Mouse (Mus musculus): ENCODE results near the gene Tmem150a. TPM values are rescaled to one million over a fixed set of nuclear protein-coding genes. Genes with fewer than 3 reads are reported as not detected.

The Tmem150a gene
- total RNA-seq (2017), result 0.93 and 2.2 TPM in 2 replicates

DNA sequence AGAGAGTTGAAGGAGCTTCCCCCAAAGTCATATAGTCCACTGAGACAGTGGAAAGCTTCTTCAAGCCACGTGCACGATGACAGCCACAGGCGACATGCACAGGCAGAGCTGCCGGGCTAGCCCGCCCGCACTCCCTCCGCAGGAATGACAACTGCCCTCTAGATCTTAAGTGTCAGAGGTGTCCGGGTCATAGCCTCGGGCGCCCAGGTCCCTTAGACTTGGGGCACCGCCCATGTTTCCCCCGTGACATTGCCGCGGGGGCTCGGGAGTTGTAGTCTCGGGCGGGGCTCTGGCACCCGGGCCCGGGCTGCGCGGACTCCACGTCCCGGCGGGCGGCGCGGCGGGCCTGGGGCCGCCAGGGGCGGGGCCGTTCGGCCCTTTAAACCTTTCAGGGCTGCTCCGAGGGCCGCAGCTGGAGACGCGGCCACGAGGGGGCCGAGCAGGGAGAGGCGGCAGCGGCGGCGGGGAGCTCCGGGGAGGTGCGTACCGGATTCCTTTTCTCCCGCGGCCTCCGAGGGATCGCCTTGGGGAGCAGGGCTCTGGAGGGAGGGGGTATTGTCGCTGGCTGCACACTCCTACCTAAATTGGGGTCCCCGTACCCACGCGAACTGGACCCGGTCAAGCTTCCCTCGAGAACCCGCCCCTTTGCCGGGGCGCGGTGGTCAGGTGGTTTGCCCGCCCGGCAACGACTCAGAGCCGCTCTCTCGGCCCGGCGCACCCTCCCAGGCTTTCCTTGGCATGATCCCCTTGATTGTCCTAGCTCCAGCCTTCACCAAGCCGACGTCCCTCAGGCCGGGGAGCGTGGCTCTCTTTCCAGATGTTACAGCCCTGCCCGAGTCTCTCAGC lies at the start of gene Tmem150a:
Gene Tmem150a (plus strand): TSS at position 382 of the 846 bp plus-strand sequence.
- ATAC-seq (ENCODE audit: extremely low read depth, insufficient number of reproducible peaks, low FRiP score, poor library complexity, severe bottlenecking), result peak; percentile 50

DNA sequence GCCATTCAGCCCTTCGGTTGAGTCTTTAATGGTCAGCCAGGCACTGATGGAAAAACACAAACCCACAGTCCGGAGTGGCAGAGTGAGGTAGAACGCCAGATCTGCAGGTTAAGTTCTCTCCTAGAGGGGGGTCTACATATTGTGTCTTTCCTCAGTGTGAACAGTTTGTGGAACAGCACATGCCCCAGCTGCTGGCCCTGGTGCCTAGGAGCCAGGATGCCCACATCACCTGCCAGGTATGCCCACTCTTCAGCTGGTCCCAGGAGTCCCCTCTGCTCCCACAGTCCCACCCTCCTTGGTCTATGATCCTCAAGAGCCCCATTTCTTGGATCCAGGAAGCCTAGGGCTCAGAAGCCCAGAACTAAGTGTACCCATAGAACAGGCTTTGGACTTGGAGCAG lies 43.0 kb upstream of the Tmem150a start:
- no peak for ATAC-seq (ENCODE audit: extremely low read depth, insufficient number of reproducible peaks, low FRiP score, poor library complexity, severe bottlenecking)

DNA sequence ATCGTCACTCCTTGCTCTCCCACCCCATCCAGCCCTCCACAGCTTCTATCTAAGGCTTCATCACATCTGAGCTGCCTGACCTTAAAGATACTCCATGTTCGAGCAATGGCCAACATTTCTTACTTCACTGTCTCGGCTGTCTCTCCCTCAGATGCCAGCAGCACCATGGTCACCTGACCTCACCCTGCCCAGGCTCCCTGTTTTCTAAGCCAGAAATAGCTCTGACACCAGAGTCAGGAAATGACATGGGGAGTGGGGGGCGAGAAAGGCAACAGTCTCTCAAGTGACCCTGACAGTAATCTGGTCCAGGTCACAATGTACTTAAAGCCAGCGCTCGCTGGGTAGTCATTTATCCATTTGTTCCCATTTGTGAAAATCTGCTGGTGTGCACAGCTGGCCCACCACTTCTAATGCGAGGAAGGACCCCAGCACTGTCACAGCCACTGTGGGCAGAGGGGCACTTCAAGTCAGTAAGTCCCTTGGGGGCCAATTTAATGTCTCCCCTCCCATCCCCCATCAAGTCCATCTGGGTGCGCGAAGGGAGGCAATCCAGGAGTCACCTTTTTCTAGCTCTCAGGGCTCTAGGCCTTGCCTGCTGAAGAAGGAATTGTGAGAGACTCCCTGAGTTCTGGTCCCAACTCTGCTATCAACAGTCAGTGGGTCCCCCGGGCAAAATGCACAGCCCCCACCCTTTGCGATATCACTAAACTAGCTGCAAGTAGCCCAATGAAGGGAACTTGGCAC lies 42.0 kb upstream of the Tmem150a start:
- ATAC-seq (ENCODE audit: extremely low read depth, insufficient number of reproducible peaks, low FRiP score, poor library complexity, severe bottlenecking), result no peak

DNA sequence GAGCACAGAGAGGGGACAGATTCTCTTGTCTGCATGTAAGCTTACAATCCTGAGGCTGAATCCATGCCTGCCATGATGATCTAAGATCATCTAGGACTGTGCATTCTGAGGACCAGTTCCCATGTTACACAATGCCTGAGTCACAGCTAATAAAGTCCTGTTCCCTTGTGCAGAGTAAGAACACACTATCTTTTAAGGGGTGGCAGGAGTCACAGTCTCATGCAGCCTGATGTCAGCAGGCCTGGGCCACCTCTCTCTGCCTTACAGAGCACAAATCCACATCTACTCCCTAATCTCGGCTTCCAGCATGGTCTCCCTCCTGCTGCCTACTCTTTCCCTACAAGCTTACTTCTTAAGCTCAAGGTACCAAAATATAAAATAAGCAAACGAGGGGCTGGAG lies 39.9 kb upstream of the Tmem150a start:
- ATAC-seq (ENCODE audit: extremely low read depth, insufficient number of reproducible peaks, low FRiP score, poor library complexity, severe bottlenecking), result no peak

DNA sequence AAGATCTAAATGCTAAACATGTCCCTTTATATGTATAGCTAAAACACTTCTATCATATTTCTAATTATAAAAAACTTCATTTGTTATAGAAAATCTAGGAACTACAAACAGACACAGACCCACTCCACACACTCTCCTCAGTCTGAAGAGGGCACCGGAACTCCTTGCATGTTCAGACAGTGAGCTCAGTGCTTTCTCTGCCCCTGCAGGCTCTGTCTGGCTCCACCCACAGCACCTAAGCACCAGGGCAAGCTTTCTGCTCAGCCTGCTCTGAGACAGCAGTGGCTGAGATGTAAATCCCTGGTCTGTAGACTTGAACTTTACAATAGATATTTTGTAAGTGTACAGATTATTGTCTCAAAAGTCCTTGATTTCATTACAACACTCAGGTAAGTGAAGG lies 39.2 kb upstream of the Tmem150a start:
- ATAC-seq (ENCODE audit: extremely low read depth, insufficient number of reproducible peaks, low FRiP score, poor library complexity, severe bottlenecking), result no peak

DNA sequence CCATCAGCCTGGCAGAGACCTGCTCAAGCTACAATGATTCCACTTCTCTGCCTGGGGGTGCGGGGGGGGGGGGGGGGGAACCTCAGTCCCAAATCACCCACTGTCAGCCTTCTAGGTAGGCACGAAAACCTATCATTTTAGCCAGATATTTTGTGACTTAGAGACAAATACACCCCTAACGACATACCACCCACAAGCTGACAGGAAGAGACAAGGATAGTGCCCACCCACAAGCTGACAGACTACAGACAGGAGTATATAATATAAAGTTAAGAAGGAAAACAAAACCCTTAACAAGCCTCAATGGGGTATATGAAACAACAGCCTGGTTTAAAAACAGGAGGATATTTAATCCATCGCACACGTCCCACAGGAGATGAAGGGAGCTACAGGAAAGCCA lies 36.8 kb upstream of the Tmem150a start:
- ATAC-seq (ENCODE audit: extremely low read depth, insufficient number of reproducible peaks, low FRiP score, poor library complexity, severe bottlenecking), result no peak

DNA sequence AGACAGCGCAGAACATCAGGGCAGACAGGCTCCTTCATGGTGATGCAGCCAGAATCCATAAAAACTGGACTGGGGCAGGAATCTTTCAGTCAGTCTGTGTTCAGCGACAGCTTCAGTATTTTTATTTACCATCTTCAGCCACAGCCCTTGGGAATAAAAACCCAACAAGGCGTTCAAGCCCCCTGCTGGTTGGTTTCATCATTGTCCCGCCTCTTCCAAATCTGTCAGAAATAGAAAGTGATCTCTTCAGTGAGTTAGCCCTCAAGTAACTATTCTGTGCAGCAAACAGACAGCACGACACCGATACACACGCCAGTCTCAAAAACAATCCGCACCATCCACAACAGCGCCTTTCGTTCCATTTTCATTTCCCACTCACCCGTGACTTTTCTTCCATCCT lies 36.2 kb upstream of the Tmem150a start:
- ATAC-seq (ENCODE audit: extremely low read depth, insufficient number of reproducible peaks, low FRiP score, poor library complexity, severe bottlenecking), result no peak

DNA sequence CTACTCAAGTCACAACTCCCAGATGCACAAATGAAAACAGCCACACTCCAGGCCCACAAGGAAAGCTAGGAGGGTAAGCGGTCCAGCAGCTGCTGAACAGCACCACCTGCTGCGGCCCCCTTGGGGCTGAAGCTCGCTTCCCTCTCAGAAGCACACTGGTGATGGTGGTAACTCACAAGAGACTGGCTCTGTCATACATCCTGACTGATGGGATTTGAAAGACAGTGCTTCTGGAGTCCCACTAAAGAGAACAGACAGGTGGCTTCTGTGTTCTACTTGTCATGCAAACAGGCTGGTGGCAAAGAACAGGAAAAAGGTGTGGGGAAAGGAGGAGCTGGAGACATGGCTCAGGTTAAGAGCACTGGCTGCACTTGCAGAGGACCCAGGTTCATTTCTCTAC lies 32.3 kb upstream of the Tmem150a start:
- no peak for ATAC-seq (ENCODE audit: extremely low read depth, insufficient number of reproducible peaks, low FRiP score, poor library complexity, severe bottlenecking)

DNA sequence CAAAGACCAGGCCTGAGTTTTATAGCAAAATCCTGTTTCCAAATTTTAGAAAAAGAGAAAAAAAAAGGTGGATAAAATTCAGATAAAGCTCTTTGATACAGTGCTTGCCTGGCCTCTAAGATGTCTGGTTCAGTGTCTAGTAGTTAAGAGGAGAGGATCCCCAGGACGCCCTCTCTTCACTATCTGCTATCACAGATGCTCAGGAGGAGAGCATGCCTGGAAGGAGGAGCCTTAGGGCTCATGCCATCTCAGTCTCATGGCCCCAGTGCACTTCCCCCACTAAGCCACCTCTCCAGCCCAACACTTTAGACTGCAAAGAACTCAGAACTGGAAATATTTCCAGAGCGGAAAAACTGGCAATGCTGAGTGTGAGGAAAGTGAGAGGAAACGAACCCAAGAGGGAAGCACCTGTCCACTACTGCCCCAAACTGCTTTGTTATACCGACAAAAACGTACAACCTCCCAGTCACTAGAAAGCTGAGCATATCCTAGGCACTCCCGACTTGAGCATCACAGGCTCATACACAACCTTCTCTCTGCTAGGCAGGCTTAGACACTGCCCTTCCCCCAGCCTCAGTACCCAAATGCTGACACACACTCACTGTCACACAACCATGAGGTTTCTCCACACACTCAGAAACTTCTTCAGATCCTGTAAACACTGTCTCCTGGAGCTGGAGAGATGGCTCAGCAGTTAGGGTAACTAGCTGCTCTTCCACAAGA lies 31.3 kb upstream of the Tmem150a start:
- ATAC-seq (ENCODE audit: extremely low read depth, insufficient number of reproducible peaks, low FRiP score, poor library complexity, severe bottlenecking), result no peak

DNA sequence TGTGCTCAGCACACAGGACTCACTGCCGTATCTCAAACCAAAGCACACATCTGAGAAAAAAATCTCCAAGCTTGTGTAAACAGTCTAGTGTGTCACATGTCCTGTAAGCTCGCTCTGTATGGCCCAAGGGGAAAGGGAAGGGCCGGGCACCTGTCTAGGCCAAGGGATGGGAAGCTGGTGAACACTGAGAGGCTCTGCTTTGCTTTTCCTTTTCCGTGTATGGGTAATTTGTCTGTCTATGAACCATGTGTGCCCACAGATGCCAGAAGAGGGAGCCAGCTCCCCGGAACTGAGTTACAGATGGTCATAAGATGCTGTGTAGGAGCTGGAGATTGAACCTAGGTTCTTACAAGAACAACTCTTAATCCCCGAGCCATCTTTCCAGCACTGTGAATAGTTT lies 29.0 kb upstream of the Tmem150a start:
- peak; percentile 64; the same call in 1 of the 2 replicates for ATAC-seq (ENCODE audit: extremely low read depth, insufficient number of reproducible peaks, low FRiP score, poor library complexity, severe bottlenecking)

DNA sequence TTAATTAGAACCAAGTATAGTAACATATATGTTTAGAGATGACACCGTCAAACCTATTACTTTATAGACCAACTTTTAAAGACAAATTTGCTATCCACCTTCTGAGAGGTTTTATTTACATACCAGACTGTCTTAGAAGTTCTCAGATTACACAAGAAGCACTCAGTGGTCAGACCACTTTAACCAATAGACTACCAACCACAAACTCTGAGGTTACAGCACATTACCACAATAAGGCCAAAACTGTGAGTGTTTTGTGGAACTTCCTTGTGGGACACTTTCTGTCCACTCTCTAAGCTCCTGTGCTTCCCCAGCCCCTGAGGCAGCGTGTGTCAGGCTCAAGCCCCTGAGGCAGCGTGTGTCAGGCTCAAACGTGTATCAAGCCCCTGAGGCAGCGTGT lies 26.2 kb upstream of the Tmem150a start:
- ATAC-seq (ENCODE audit: extremely low read depth, insufficient number of reproducible peaks, low FRiP score, poor library complexity, severe bottlenecking), result no peak

DNA sequence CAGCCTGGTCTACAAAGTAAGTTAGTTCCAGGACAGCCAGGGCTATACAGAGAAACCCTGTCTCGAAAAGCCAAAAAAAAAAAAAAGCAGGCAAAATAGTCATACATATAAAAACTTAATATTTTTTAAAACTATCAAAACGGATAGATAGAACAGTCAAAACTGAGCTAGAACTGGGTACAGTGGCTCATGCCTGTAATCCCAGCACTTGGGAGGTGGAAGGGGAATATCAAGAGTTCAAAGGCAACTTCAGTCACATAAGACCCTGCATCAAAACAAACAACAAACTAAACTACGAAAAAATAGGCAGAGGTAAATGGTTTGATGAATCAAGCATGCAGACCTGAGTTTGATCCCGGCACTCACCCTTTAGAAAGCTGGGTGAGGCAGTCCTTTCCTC lies 25.1 kb upstream of the Tmem150a start:
- no peak for ATAC-seq (ENCODE audit: extremely low read depth, insufficient number of reproducible peaks, low FRiP score, poor library complexity, severe bottlenecking)

DNA sequence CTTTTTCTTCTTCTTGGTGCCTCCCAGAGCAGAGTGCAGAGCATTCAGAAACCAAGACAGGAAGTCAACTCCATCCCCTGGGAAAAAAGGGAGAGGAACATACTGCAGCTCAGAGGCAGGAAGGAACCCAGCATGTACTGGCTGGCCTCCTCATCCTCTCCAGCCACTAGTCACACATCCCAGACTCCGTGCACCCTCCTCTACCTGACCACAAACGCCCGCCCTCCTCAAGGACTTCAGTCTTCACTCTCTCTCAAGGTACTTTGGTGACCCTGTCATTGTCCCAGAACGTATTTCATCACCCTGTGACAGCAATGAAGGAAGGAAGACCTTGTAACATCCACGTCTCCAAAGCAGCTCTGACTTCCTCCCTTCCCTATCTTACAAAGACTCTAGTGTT lies 22.1 kb upstream of the Tmem150a start:
- ATAC-seq (ENCODE audit: extremely low read depth, insufficient number of reproducible peaks, low FRiP score, poor library complexity, severe bottlenecking), result no peak

DNA sequence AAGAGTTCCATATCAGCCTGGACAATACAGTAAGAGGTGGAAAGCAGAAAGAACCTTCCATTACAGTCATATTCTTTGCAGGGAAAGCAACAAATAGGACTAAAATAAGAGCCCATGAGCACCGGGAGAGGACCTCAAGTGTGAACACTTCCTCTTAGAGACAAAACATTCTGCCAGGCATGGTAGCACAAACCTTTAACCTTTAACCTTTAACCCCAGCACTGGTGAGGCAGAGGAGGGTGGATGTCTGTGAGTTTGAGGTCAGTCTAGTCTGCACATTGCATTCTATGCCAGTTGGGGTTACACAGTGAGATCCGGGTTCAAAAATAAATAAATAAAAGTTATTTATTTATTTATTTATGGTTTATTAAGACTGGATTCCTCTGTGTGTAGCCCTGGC lies 14.8 kb upstream of the Tmem150a start:
- no peak for ATAC-seq (ENCODE audit: extremely low read depth, insufficient number of reproducible peaks, low FRiP score, poor library complexity, severe bottlenecking)

DNA sequence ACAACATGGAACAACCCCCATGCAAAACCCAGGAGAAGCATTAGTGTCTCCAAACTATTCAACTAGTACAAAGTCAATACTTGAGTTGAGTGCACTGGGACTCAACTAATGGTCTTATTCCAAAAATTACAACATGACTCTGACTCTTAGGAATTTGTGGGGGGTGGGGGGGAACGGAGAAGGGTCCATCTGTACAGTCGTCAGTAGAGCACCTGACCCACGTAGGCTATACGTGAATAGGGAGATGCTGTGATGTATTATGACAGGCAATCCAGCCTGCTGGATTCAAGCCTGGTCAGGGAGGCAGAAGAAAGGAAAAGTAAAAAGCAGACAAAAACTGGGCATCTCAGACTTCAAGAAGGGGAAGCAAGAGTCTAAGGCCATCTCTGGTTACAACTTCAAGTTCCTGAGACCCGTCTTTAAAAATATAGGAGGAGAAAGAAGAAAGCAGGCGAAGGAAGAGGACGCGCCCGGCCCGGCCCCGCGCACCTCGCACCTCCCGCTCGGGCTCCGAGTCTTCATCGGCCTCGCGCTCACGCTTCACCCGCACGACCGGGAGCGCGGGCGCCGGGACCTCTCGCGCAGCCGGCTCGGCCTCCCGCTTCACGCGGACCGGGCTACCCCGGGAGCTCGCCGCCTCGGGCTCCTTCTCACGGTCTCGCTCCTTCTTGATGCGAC lies 10.7 kb upstream of the Tmem150a start:
- ATAC-seq (ENCODE audit: extremely low read depth, insufficient number of reproducible peaks, low FRiP score, poor library complexity, severe bottlenecking), result no peak

DNA sequence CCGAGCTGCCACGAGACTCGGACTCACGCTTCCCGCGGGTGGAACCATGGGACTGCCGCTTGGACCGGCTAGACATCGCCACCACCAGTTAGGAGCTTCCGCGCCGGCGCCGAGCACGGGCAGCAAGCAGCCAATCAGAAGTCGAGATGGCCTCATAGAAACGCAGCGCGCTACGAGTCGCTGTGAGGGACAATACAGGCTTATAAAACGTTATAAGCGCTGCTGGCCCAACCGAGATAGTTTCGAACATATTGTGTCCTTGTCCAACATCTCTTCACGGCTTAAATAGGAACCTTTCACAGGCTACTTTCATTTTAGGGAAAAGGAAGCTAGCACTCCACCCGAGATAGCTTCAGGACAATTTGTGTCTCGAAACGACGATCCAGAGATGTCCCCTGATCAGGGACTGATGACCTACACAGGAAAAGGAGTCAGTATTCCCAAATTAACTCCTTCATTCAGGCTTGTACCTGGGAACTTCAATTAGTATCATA lies 10.1 kb upstream of the Tmem150a start, which contains the start of gene Usp39:
Gene Usp39 (minus strand): TSS at position 111 of the 494 bp plus-strand sequence.
- ATAC-seq (ENCODE audit: extremely low read depth, insufficient number of reproducible peaks, low FRiP score, poor library complexity, severe bottlenecking), result peak; percentile 87

DNA sequence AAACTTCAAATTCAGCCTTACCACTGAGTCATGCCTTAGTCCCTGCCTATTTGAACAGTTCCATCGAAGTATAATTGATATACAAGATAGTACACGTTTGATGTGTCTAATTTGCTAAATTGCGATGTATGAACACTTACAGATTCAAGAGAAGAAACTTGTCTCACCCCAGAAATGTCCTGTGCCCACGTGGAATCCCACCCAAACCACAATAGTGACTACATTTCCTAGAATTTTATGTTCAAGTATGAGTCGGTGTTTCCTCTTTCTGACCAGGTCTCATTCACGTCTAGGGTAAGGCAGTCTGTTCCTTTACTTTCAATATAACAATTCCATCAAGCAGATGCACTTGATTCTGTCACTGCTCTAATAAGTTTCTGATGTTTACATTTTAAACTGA lies 9.6 kb upstream of the Tmem150a start:
- ATAC-seq (ENCODE audit: extremely low read depth, insufficient number of reproducible peaks, low FRiP score, poor library complexity, severe bottlenecking), result no peak

DNA sequence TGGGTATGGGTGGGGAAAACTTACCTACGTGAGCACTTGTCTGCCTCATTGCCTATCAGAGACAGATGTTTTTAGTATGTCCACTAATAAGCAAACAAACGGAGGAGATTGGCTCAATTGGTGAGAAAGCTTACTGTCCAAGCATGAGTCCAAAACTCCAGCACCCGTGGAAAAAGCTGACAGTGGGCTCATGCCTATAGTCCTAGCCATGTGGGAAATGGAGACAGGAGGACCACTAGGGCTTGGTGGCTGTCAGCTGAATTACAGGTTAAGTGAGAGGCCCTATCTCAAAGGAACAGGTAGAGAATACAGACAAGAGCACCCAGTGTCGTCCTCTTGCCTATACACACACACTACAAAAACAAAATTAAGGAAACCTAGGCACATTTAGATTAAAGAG lies 9.0 kb upstream of the Tmem150a start:
- ATAC-seq (ENCODE audit: extremely low read depth, insufficient number of reproducible peaks, low FRiP score, poor library complexity, severe bottlenecking), result no peak

Data from neutrophil, adult 5-6 weeks (primary cell).